Mouse (Mus musculus): ENCODE results near the gene Adk.

- TF ChIP-seq EP300 (IDR thresholded peaks at IDR 0.05; ENCODE audit: low read depth) (no peak), CTCF (IDR thresholded peaks at IDR 0.05; ENCODE audit: low read depth) (no peak)
Observed at GRCm38 (mm10) chr14:21112174-21112573, 59.8 kb downstream of the Adk start.
